Mouse (Mus musculus) forebrain, embryonic 16.5 days (tissue): Measurements from ENCODE around the gene Sema3e. TPM values are rescaled to one million over a fixed set of nuclear protein-coding genes. Genes with fewer than 3 reads are reported as not detected.

Experiments
- ATAC-seq: fragments of 200-750 bp; cut with Nextera tagmentation; 2 replicates; pipeline ENCODE4 v1.8.0; 2017; ENCODE audit warnings: mild to moderate bottlenecking, moderate library complexity
- H3K27ac ChIP-seq: fragments of 300-500 bp; sonication (generic); 2 replicates; pipeline ENCODE4 v1.5.1; 2014; ENCODE audit warnings: low read length, control low read depth
- H3K27me3 ChIP-seq: fragments of 300-500 bp; sonication (generic); replicated peaks from 2 replicates; pipeline ENCODE4 v1.6.1; 2014; ENCODE audit warnings: low read length; ENCODE audit not compliant: control insufficient read depth, insufficient read depth
- H3K36me3 ChIP-seq: fragments of 300-500 bp; sonication (generic); 2 replicates; pipeline ENCODE4 v1.6.1; 2014; ENCODE audit not compliant: control insufficient read depth, insufficient read depth
- H3K4me1 ChIP-seq: fragments of 300-500 bp; sonication (generic); replicated peaks from 2 replicates; pipeline ENCODE4 v1.6.1; 2014; ENCODE audit warnings: low read length; ENCODE audit not compliant: control insufficient read depth, insufficient read depth
- H3K4me2 ChIP-seq: fragments of 300-500 bp; sonication (generic); 2 replicates; pipeline ENCODE4 v1.6.1; 2014; ENCODE audit warnings: mild to moderate bottlenecking, low read length, control low read depth
- H3K4me3 ChIP-seq: fragments of 300-500 bp; sonication (generic); replicated peaks from 2 replicates; pipeline ENCODE4 v1.5.1; 2014; ENCODE audit warnings: mild to moderate bottlenecking, low read length, control low read depth
- H3K9ac ChIP-seq: fragments of 300-500 bp; sonication (generic); replicated peaks from 2 replicates; pipeline ENCODE4 v1.6.1; 2014; ENCODE audit warnings: low read depth, low read length, control low read depth
- H3K9me3 ChIP-seq: fragments of 300-500 bp; sonication (generic); 2 replicates; pipeline ENCODE4 v1.6.1; 2016; ENCODE audit warnings: low read length; ENCODE audit not compliant: control insufficient read depth
- WGBS: fragments of 180-500 bp; shearing (Covaris S2); extraction: QIAGEN DNeasy Blood & Tissue Kit; methylation state at CpG from one replicate; pipeline ENCODE4 v1.1.7; 2014; 5-methylcytosine and 5-hydroxymethylcytosine counted together
- polyA plus RNA-seq: library from polyadenylated mRNA; unstranded; fragments of >200 nt; fragmentation: Nextera tagmentation; extraction: Ambion mirVana; gene quantifications from 2 replicates; pipeline ENCODE4 v1.2.1, GENCODE M21; 2015

Gene Sema3e
- polyA plus RNA-seq, 1 experiment from 2014 or later: 2.4 TPM

GRCm38 (mm10) chr5:14107365-14107764, 82.3 kb downstream of the Sema3e start:
- Histone ChIP-seq H3K4me2 (no peak overlapping the region), H3K9me3 (no peaks in the 10 kb centered on the region), H3K9ac (no peak overlapping the region), H3K36me3 (no peaks in the 10 kb centered on the region), H3K27ac (no peak overlapping the region), H3K4me1 (no peaks in the 10 kb centered on the region), H3K27me3 (no peaks in the 10 kb centered on the region), H3K4me3 (no peak overlapping the region)
- no peak for ATAC-seq
- 71% methylated on average over 4 of the region's 4 CpGs for WGBS

DNA sequence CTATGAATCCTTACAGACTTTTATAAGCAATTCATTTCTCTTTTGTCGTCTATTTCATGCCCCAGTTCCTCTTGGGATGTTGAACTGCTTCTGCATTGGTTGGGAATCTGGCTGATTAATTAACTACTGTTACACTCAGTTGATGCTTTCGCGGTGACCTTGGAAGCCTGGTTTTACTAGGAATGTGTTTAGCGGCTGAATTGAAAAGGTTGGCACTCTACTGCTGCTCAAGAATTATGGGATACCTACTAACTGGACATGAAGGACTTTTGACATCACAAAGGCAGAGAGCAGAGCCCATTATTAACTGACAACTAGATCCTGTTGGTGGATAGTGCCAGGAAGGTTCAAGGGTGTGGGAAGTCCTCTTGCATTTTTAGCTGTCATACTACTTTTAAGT, 83.9 kb downstream of the Sema3e start:
- H3K9ac ChIP-seq: no peak overlapping the region
- no peaks in the 10 kb centered on the region for H3K36me3 ChIP-seq
- H3K4me3 ChIP-seq: no peak overlapping the region
- no peaks in the 10 kb centered on the region for H3K9me3 ChIP-seq
- WGBS: 82% methylated on average over 4 of the region's 4 CpGs
- ATAC-seq: no peak
- H3K27ac ChIP-seq: no peak overlapping the region
- no peak overlapping the region for H3K4me2 ChIP-seq
- H3K27me3 ChIP-seq: no peaks in the 10 kb centered on the region
- no peaks in the 10 kb centered on the region for H3K4me1 ChIP-seq

DNA sequence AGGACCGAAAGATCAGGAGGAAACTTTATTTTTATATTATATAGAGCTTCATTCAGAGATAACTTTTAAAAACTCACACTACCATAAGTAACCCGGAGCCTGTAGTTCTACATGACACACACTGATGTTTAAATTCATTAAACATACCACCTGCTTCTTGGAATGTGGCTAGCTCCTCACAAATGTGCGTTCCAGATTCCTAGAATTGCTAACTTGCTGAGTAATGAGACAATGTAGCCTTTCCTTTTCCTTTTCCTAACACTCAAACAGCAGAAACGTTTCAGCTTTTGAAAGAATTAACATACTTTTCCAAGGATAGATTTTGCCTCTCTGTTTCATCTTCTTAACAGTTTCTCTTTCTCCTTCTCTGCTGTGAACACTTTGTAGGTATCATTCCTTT, 86.3 kb downstream of the Sema3e start:
- 80% methylated on average over 4 of the region's 4 CpGs for WGBS
- H3K4me3 ChIP-seq: no peak overlapping the region
- no peaks in the 10 kb centered on the region for H3K9me3 ChIP-seq
- H3K36me3 ChIP-seq: no peaks in the 10 kb centered on the region
- no peak overlapping the region for H3K4me2 ChIP-seq
- no peaks in the 10 kb centered on the region for H3K27me3 ChIP-seq
- no peak overlapping the region for H3K27ac ChIP-seq
- H3K9ac ChIP-seq: no peak overlapping the region
- H3K4me1 ChIP-seq: no peaks in the 10 kb centered on the region
- ATAC-seq: no peak

- Histone ChIP-seq H3K27me3 (no peaks in the 10 kb centered on the region), H3K36me3 (no peaks in the 10 kb centered on the region), H3K9me3 (no peaks in the 10 kb centered on the region), H3K4me1 (no peaks in the 10 kb centered on the region), H3K4me3 (no peak overlapping the region), H3K27ac (no peak overlapping the region), H3K9ac (no peak overlapping the region), H3K4me2 (0 out of 2 replicates have a peak overlapping the region, but pooled peaks have one; percentile 4)
- ATAC-seq: peak; percentile 59; the same call in 1 of the 2 replicates
- WGBS: 25% methylated on average over 5 of the region's 5 CpGs
Measured at GRCm38 (mm10) chr5:14121902-14122301, 96.8 kb downstream of the Sema3e start.

GRCm38 (mm10) chr5:14126591-14126990, 101.5 kb downstream of the Sema3e start:
- 70% methylated on average over 1 of the region's 1 CpGs for whole genome bisulfite sequencing
- Histone ChIP-seq H3K9me3 (no peaks in the 10 kb centered on the region), H3K4me2 (no peak overlapping the region), H3K4me3 (no peak overlapping the region), H3K9ac (no peak overlapping the region), H3K36me3 (no peaks in the 10 kb centered on the region), H3K27ac (no peak overlapping the region), H3K27me3 (no peaks in the 10 kb centered on the region), H3K4me1 (no peaks in the 10 kb centered on the region)
- no peak for ATAC-seq

DNA sequence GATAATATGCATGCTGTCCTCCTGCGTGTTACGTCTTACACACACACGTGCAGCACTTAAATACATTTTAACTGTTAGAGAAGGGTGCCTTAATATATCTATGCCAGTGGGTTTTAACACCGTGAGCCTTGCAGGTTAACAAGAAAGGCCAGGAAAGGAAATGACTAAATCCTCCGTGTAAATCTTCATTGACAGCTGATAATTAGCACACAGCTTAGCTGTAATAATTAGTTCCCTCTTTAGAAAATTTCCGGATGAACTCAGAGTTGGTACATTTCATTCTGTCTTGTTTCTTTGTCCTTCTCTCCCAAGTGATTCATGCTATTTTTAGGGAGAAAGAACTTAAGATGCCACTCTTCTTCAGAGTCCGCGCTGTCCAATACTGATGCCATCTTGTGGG, 110.9 kb downstream of the Sema3e start:
- 22% methylated on average over 8 of the region's 8 CpGs for WGBS
- Histone ChIP-seq H3K4me2 (no peak overlapping the region), H3K4me3 (no peak overlapping the region), H3K4me1 (no peaks in the 10 kb centered on the region), H3K27ac (no peak overlapping the region), H3K9ac (no peak overlapping the region), H3K36me3 (no peaks in the 10 kb centered on the region), H3K9me3 (no peaks in the 10 kb centered on the region), H3K27me3 (no peaks in the 10 kb centered on the region)
- ATAC-seq: peak; percentile 26; the same call in 1 of the 2 replicates

DNA sequence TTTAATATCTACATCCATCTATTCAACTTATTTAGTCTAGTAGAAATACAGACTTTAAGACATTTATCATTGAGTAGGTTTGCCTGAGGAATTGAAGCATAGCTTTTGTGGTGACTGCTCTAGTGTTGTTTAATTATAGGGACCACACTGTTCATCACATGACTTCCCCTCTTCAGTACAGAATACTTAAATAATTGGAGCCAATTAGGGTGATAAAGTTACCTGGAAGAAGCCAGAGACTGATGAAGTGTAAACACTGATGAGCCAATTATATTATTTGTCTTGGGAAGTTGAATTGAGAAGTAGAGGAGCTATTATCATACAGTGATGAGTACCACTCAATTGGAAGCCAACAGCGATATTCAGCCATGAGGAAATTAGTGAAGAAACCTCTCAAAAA, 113.6 kb downstream of the Sema3e start:
- H3K27ac ChIP-seq: no peak overlapping the region
- H3K9ac ChIP-seq: no peak overlapping the region
- no peak for ATAC-seq
- H3K36me3 ChIP-seq: no peaks in the 10 kb centered on the region
- no peaks in the 10 kb centered on the region for H3K27me3 ChIP-seq
- no peaks in the 10 kb centered on the region for H3K4me1 ChIP-seq
- no peak overlapping the region for H3K4me2 ChIP-seq
- H3K9me3 ChIP-seq: no peaks in the 10 kb centered on the region
- H3K4me3 ChIP-seq: no peak overlapping the region
- 63% methylated on average over 1 of the region's 1 CpGs for WGBS

DNA sequence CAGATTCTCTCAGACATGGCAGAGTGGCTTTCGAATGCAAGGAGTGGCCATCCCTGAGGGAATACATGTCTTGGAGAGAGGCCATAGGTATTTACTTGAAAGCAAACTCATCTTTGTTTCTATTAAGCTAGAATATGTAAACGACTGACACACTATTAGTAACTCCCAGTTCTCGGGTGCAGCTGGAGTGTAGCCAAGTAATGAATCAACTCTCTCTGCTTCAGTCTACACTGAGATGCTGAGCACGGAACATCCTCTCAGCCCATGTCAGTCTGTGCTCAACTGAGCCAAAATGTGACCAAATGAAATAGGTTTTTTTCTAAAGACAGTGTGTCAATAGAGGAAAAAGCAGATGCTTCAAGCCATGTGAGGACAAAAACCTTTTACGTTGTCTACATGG, 137.5 kb downstream of the Sema3e start:
- no peak overlapping the region for H3K9ac ChIP-seq
- no peak overlapping the region for H3K27ac ChIP-seq
- H3K36me3 ChIP-seq: no peaks in the 10 kb centered on the region
- no peak overlapping the region for H3K4me3 ChIP-seq
- no peaks in the 10 kb centered on the region for H3K9me3 ChIP-seq
- ATAC-seq: no peak
- H3K4me2 ChIP-seq: no peak overlapping the region
- H3K4me1 ChIP-seq: no peaks in the 10 kb centered on the region
- WGBS: 62% methylated on average over 5 of the region's 5 CpGs
- no peaks in the 10 kb centered on the region for H3K27me3 ChIP-seq

DNA sequence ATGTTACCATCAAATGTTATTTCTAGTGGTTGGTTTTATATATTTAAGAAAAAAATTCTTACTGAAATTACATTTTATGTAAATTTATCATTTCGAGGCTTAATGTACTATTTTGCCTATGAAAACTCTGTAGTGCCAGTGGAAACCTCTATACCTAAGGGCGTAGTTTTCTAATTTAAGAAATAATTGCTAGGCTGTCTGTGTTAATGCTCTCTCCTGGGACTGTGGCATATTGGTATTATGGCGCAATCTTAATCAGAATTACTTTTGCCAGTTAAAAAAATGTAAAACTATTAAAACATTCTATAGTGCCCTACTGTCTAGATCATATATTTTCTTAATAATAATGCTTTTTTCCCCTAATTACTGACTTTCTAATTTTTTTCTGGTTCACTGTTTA, 138.2 kb downstream of the Sema3e start:
- Histone ChIP-seq H3K27ac (no peak overlapping the region), H3K9ac (no peak overlapping the region), H3K4me3 (no peak overlapping the region), H3K36me3 (no peaks in the 10 kb centered on the region), H3K4me1 (no peaks in the 10 kb centered on the region), H3K9me3 (no peaks in the 10 kb centered on the region), H3K27me3 (no peaks in the 10 kb centered on the region), H3K4me2 (no peak overlapping the region)
- no peak for ATAC-seq
- 92% methylated on average over 3 of the region's 3 CpGs for WGBS

- no peaks in the 10 kb centered on the region for H3K4me1 ChIP-seq
- 71% methylated on average over 3 of the region's 3 CpGs for WGBS
- H3K4me2 ChIP-seq: no peak overlapping the region
- no peaks in the 10 kb centered on the region for H3K9me3 ChIP-seq
- no peak overlapping the region for H3K27ac ChIP-seq
- no peaks in the 10 kb centered on the region for H3K27me3 ChIP-seq
- H3K36me3 ChIP-seq: no peaks in the 10 kb centered on the region
- no peak overlapping the region for H3K4me3 ChIP-seq
- no peak for ATAC-seq
- no peak overlapping the region for H3K9ac ChIP-seq
Measured at GRCm38 (mm10) chr5:14167776-14168175, 142.7 kb downstream of the Sema3e start.
